Mouse (Mus musculus) lung, embryonic 16.5 days (tissue): ENCODE measurements around the gene Dnajc16. TPM values are rescaled to one million over a fixed set of nuclear protein-coding genes. Genes with fewer than 3 reads are reported as not detected.
"Not testable (repeated sequence)": the region's sequence is repeated elsewhere in the genome, so short reads cannot be mapped to it uniquely, and the experiment has no call there.

Experiments used
- ATAC-seq: fragments of 200-750 bp; cut with Nextera tagmentation; 2 replicates; pipeline ENCODE4 v1.8.0; 2017; ENCODE audit warnings: low read depth, mild to moderate bottlenecking, moderate library complexity
- H3K27ac ChIP-seq: fragments of 300-500 bp; sonication (generic); 2 replicates; pipeline ENCODE4 v1.5.1; 2014; ENCODE audit warnings: mild to moderate bottlenecking, control low read depth, low read length
- H3K27me3 ChIP-seq: fragments of 300-500 bp; sonication (generic); 2 replicates; pipeline ENCODE4 v1.6.1; 2014; ENCODE audit warnings: low read depth, low read length, mixed read lengths; ENCODE audit not compliant: control insufficient read depth, insufficient read depth
- H3K36me3 ChIP-seq: fragments of 300-500 bp; sonication (generic); 2 replicates; pipeline ENCODE4 v1.6.1; 2014; ENCODE audit warnings: low read length; ENCODE audit not compliant: control insufficient read depth, insufficient read depth
- H3K4me1 ChIP-seq: fragments of 300-500 bp; sonication (generic); replicated peaks from 2 replicates; pipeline ENCODE4 v1.6.1; 2014; ENCODE audit warnings: low read length, mixed read lengths; ENCODE audit not compliant: control insufficient read depth, insufficient read depth
- H3K4me2 ChIP-seq: fragments of 300-500 bp; sonication (generic); 2 replicates; pipeline ENCODE4 v1.6.1; 2014; ENCODE audit warnings: low read depth, low read length, control low read depth
- H3K4me3 ChIP-seq: fragments of 300-500 bp; sonication (generic); 2 replicates; pipeline ENCODE4 v1.5.1; 2014; ENCODE audit warnings: mild to moderate bottlenecking, low read length, control low read depth
- H3K9ac ChIP-seq: fragments of 300-500 bp; sonication (generic); 2 replicates; pipeline ENCODE4 v1.6.1; 2014; ENCODE audit warnings: low read length, control low read depth
- H3K9me3 ChIP-seq: fragments of 300-500 bp; sonication (generic); 2 replicates; pipeline ENCODE4 v1.6.1; 2016; ENCODE audit warnings: low read length; ENCODE audit not compliant: control insufficient read depth
- WGBS: fragments of 180-500 bp; shearing (Covaris S2); extraction: QIAGEN DNeasy Blood & Tissue Kit; methylation state at CpG from one replicate; pipeline ENCODE4 v1.1.7; 2014; 5-methylcytosine and 5-hydroxymethylcytosine counted together
- polyA plus RNA-seq: library from polyadenylated mRNA; unstranded; fragments of >200 nt; fragmentation: Nextera tagmentation; extraction: Ambion mirVana; gene quantifications from 2 replicates; pipeline ENCODE4 v1.2.1, GENCODE M21; 2015

Dnajc16 gene
- polyA plus RNA-seq, 1 experiment from 2014 or later: 4.3 TPM

DNA sequence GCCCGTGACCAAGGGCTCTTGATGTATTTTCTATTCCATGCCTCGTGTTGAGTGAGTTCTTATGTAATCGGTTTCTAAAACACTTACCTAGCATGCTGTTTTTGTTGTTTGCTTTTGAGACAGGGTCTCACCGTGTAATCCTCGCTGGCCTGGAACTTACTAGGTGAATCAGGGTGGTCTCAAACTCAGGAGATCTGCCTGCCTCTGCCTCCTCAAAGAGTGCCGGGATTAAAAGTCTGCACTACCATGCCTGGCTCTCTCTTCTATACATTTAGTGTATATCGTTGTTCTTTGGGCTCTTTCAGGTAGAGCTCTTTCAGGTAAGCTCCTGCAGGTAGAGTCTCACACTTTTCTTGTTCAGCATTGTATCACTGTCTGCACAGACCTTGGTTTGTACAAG, 755 bp upstream of the Dnajc16 start:
- Histone ChIP-seq H3K9me3 (no peaks in the 10 kb centered on the region), H3K9ac (no peak overlapping the region), H3K27me3 (no peaks in the 10 kb centered on the region), H3K27ac (no peak overlapping the region), H3K36me3 (no peaks in the 10 kb centered on the region), H3K4me2 (no peak overlapping the region), H3K4me3 (no peak overlapping the region), H3K4me1 (peaks cover 25% of the 10 kb centered on the region)
- 87% methylated on average over 7 of the region's 7 CpGs for WGBS
- ATAC-seq: no peak

DNA sequence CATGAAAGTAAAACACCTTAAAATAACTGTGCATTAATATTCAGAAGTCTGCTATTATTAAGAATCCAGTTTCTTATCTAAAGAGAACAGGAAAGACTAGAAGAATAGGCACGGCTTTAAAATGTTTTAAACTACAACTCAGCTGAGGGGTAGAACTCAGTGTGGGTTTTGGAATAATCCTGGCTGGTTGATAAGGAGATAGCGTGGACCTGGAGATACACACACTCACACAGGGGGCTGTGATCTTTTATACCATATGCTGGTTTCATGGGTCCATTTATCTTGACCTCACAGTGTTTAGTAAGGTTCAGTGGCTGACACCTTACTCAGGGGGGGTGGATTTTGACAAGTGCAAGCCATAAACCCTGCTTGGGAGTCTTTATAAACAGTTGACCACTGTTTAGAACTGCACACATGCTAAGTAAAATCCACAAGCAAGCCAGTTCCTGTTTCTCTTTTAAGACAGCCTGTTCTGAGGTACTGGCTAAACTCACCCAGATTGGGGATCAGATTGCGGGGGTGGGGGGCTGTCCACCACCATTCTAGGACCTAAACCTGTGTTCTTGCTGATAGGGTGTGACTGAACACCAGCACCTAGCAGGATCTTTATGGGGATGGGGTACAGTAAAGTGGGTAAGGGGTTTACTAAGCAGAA, 1.0 kb downstream of the Dnajc16 start:
- Histone ChIP-seq H3K4me2 (peak overlapping the region; percentile 88), H3K4me3 (peak overlapping the region; percentile 90), H3K27me3 (no peaks in the 10 kb centered on the region), H3K27ac (peak overlapping the region; percentile 70), H3K36me3 (no peaks in the 10 kb centered on the region), H3K9me3 (no peaks in the 10 kb centered on the region), H3K4me1 (peaks cover 18% of the 10 kb centered on the region), H3K9ac (peak overlapping the region; percentile 97)
- 34% methylated on average over 3 of the region's 3 CpGs for WGBS
- ATAC-seq: no peak

DNA sequence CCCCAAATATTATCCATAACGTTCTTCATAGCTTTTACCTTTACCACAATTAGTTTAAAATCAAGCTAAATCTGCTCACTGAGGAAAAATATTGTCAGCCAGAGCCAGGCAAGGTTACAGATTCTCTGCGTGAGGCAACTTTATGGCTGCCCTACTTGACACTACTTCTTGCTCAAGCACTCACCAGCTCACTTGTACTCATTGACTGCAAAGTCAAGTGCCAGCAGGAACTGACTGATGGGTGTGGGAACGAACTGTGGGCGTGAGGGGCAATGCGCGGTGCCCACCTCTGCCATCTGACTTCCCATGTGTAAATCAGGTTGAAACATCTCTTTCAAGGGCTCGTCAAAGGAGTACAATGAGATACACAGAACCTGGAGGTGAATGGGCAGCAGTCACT, 3.3 kb downstream of the Dnajc16 start:
- no peaks in the 10 kb centered on the region for H3K9me3 ChIP-seq
- peaks cover 18% of the 10 kb centered on the region for H3K36me3 ChIP-seq
- no peak for ATAC-seq
- H3K27me3 ChIP-seq: no peaks in the 10 kb centered on the region
- no peak overlapping the region for H3K4me3 ChIP-seq
- peak overlapping the region; percentile 53 for H3K27ac ChIP-seq
- H3K4me2 ChIP-seq: no peak overlapping the region
- 66% methylated on average over 7 of the region's 7 CpGs for WGBS
- H3K9ac ChIP-seq: no peak overlapping the region
- peaks cover 11% of the 10 kb centered on the region for H3K4me1 ChIP-seq

DNA sequence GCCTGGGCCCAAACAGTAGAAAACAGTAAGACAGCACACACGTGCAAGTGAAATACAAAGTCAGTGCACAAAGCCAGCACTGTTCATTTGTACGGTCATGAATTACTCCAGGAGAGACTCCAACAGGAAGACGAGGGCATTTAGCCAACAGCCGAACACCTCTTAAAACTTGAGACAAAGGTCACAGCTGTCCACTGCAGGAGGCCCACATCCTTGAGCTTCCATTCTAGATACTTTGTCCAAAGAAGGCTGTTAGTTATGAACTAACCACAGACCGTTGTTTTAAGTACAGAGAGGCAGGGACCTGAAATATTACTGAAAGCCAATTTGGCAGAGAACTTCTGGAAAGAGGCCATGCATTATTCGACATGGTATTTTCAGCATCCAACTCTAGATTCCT, 3.7 kb downstream of the Dnajc16 start:
- Histone ChIP-seq H3K27me3 (no peaks in the 10 kb centered on the region), H3K27ac (peak overlapping the region; percentile 53), H3K9ac (no peak overlapping the region), H3K4me2 (no peak overlapping the region), H3K4me3 (no peak overlapping the region), H3K9me3 (no peaks in the 10 kb centered on the region), H3K4me1 (peaks cover 11% of the 10 kb centered on the region), H3K36me3 (peaks cover 20% of the 10 kb centered on the region)
- 45% methylated on average over 6 of the region's 6 CpGs for WGBS
- no peak for ATAC-seq

DNA sequence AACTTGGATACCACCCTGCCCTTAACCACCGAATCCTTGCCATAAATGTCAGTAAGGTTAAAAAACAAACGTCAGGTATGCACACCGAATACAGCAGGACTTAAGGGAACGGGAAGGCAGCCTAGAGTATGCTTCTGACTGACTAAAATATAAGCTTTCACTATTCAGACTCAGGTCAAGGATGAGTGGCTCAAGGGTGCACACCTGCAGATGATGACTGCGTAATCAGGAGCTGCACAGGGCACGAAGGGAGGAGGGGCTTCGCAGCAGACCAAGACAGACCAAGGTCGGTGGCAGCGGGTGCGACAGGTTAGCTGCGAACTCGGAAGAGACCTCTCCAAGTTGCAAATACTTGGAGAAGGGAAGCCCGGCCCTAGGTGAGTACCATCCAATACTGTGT, 4.6 kb downstream of the Dnajc16 start:
- peaks cover 23% of the 10 kb centered on the region for H3K36me3 ChIP-seq
- no peak overlapping the region for H3K4me3 ChIP-seq
- no peaks in the 10 kb centered on the region for H3K9me3 ChIP-seq
- no peaks in the 10 kb centered on the region for H3K27me3 ChIP-seq
- peaks cover 11% of the 10 kb centered on the region for H3K4me1 ChIP-seq
- H3K27ac ChIP-seq: peak overlapping the region; percentile 7
- no peak overlapping the region for H3K4me2 ChIP-seq
- 64% methylated on average over 13 of the region's 13 CpGs for WGBS
- no peak for ATAC-seq
- H3K9ac ChIP-seq: no peak overlapping the region; the same call in 1 of the 2 replicates

DNA sequence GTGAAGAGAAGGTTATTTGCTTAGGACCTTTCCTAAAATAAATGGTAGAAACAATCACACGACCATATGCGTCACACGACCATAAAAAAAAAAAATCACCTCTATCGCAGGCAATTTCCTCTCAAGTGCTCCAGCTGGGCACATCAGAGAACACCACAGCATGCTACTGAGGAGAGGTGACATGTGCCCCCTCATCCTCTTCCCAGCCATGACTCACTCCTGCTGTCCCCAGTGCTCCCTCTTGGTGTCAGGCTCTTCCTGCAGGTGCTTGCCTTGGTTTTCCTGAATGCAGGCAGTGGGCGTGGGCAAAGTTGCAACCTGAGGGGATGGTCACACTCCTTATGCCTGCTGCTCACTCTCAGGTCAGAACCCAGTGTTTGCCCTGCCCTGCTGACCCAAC, 5.9 kb downstream of the Dnajc16 start:
- Histone ChIP-seq H3K4me3 (no peak overlapping the region), H3K27me3 (no peaks in the 10 kb centered on the region), H3K4me2 (no peak overlapping the region), H3K4me1 (peaks cover 8% of the 10 kb centered on the region), H3K36me3 (peaks cover 32% of the 10 kb centered on the region), H3K27ac (no peak overlapping the region), H3K9me3 (no peaks in the 10 kb centered on the region), H3K9ac (no peak overlapping the region)
- WGBS: 73% methylated on average over 5 of the region's 5 CpGs
- no peak for ATAC-seq

DNA sequence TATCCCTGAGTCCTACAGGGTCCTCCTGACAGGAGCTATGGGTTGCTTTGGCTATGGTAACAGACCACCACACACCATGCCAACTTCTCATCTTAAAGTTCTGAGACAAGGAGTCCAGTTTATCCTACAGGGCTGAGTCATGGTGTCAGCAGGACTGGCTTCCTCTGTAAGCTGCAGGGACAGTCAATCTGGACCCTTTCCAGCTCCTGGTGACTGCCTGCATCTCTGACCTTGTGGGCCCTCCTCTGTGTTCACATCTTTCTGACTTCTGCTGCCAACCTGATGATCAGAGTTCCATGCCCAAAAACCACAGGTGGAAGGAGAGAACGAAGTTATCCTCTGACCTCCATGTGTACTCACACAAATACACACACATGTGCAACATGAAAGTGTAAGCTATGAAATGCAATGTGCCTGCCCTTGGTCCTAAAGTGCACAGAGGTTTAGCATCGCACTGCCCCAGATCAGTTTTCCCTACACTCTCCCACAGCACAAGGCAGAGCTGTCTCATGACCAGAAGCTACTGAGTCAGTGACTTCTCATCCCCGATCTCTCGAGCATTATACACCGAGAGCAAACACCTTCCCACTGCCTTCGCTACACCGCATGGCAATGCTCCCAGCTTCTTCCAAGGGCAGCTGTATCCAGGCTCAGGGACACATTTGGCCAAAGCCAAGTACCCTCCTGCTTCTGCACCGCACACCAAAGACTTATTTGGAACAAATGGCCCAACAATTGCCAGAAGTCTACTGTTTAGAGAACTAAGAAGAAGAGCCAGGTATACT, 9.3 kb downstream of the Dnajc16 start:
- Histone ChIP-seq H3K4me3 (no peak overlapping the region), H3K9ac (no peak overlapping the region), H3K9me3 (no peaks in the 10 kb centered on the region), H3K4me2 (no peak overlapping the region), H3K36me3 (peaks cover 35% of the 10 kb centered on the region), H3K27me3 (no peaks in the 10 kb centered on the region), H3K4me1 (no peaks in the 10 kb centered on the region; the same call in 1 of the 2 replicates), H3K27ac (no peak overlapping the region)
- WGBS: 93% methylated on average over 8 of the region's 8 CpGs
- ATAC-seq: no peak

DNA sequence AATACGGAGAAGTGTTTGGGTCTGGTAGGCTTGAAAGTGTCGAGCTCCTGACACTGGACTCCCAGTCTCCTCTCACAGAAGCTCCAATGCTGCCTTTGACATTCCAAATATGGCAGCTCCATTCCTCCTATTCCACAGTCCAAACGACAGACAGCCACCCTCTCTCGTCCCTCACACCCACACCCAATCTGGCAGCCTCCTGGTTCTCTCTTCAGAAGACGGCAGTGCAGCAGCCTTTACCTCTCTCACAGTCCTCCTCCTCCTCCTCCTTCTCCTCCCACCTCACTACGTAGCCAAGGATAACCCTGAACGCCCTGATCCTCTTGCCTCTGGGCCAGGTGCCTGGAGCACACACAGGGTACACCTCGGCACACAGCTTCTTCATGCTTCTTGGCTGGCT, 10.9 kb downstream of the Dnajc16 start:
- Histone ChIP-seq H3K9ac (no peak overlapping the region), H3K9me3 (no peaks in the 10 kb centered on the region), H3K4me2 (no peak overlapping the region), H3K4me1 (no peaks in the 10 kb centered on the region), H3K27ac (no peak overlapping the region), H3K27me3 (no peaks in the 10 kb centered on the region), H3K36me3 (peaks cover 41% of the 10 kb centered on the region), H3K4me3 (no peak overlapping the region)
- 81% methylated on average over 8 of the region's 8 CpGs for WGBS
- no peak for ATAC-seq

DNA sequence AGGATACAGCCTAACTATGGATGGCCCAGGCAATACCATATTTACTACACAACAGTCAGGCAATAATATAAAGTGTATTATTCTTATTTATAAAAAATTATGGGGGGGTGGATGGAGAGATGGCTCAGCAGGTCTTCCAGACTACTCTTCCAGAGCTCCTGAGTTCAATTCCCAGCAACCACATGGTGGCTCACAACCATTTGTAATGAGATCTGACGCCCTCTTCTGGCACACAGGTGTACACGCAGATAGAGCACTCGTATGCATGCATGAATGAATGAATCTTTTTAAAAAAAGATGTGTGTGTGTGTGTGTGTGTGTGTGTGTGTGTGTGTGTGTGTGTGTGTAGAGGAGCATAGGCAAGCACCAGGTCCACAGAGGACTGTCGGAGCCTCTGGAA, 17.7 kb downstream of the Dnajc16 start:
- not testable (repeated sequence) for H3K27ac ChIP-seq, H3K4me2 ChIP-seq, H3K9me3 ChIP-seq, H3K4me3 ChIP-seq, H3K27me3 ChIP-seq, H3K4me1 ChIP-seq, ATAC-seq, H3K9ac ChIP-seq
- peaks cover 23% of the 10 kb centered on the region for H3K36me3 ChIP-seq
- WGBS: 82% methylated on average over 4 of the region's 4 CpGs
